Mouse (Mus musculus) myocyte (in vitro differentiated cells): ENCODE measurements around the gene Scarf1. TPM values are rescaled to one million over a fixed set of nuclear protein-coding genes. Genes with fewer than 3 reads are reported as not detected.
A peak's percentile ranks its signal among the peaks of the same experiment; 100 is the strongest.
"Not testable (repeated sequence)": the region's sequence is repeated elsewhere in the genome, so short reads cannot be mapped to it uniquely, and the experiment has no call there.

Experiments
- H3K27me3 ChIP-seq: one replicate; pipeline ENCODE4 v1.6.1; 2011; ENCODE audit not compliant: control insufficient read depth, insufficient read depth, insufficient read length
- H3K36me3 ChIP-seq: one replicate; pipeline ENCODE4 v1.6.1; 2011; ENCODE audit not compliant: control insufficient read depth, insufficient read depth
- H3K4me2 ChIP-seq: one replicate; pipeline ENCODE4 v1.6.1; 2011; ENCODE audit warnings: low read depth, control low read depth
- H3K4me3 ChIP-seq: one replicate; pipeline ENCODE4 v1.5.1; 2011; ENCODE audit warnings: mild to moderate bottlenecking, control low read depth, moderate library complexity
- H3K79me2 ChIP-seq: one replicate; pipeline ENCODE4 v1.6.1; 2011; ENCODE audit not compliant: control insufficient read depth, insufficient read depth
- H3ac ChIP-seq: one replicate; pipeline ENCODE4 v1.6.1; 2011; ENCODE audit not compliant: control insufficient read depth, insufficient read length
- CEBPB ChIP-seq: IDR thresholded peaks from 2 replicates; pipeline ENCODE4 v1.6.1; 2011; ENCODE audit warnings: mild to moderate bottlenecking, moderate library complexity; ENCODE audit not compliant: poor library complexity, insufficient read depth, severe bottlenecking
- E2F4 ChIP-seq: IDR thresholded peaks from one replicate; pipeline ENCODE4 v1.6.1; 2011; ENCODE audit warnings: mild to moderate bottlenecking, control low read depth, moderate library complexity; ENCODE audit not compliant: insufficient read depth
- MAX ChIP-seq: IDR thresholded peaks from one replicate; pipeline ENCODE4 v1.6.1; 2011; ENCODE audit warnings: low read depth, mild to moderate bottlenecking, control low read depth
- MYOD1 ChIP-seq, 3 experiments: IDR thresholded peaks; one replicate each; pipeline ENCODE4 v1.6.1; 2011; ENCODE audit warnings: control low read depth in 2 of 3, low read depth in 2 of 3, mild to moderate bottlenecking in 2 of 3, moderate library complexity in 1 of 3; ENCODE audit not compliant: insufficient read length in 2 of 3, control insufficient read depth in 1 of 3
- MYOG ChIP-seq, 3 experiments: IDR thresholded peaks; one replicate each; pipeline ENCODE4 v1.6.1; 2011; ENCODE audit warnings: control low read depth in 2 of 3, low read depth in 2 of 3, mild to moderate bottlenecking in 2 of 3; ENCODE audit not compliant: insufficient read length in 2 of 3, control insufficient read depth in 1 of 3, insufficient read depth in 1 of 3
- POLR2A ChIP-seq: IDR thresholded peaks from one replicate; pipeline ENCODE4 v1.6.1; 2011; ENCODE audit warnings: low read depth, mild to moderate bottlenecking, control low read depth, moderate library complexity; ENCODE audit not compliant: insufficient read length
- POLR2AphosphoS2 ChIP-seq: IDR thresholded peaks from one replicate; pipeline ENCODE4 v1.6.1; 2011; ENCODE audit warnings: low read depth, control low read depth; ENCODE audit not compliant: insufficient read length
- REST ChIP-seq: IDR thresholded peaks from one replicate; pipeline ENCODE4 v1.6.1; 2011; ENCODE audit warnings: mild to moderate bottlenecking, control low read depth, moderate library complexity; ENCODE audit not compliant: insufficient read depth, insufficient read length
- SRF ChIP-seq: IDR thresholded peaks from one replicate; pipeline ENCODE4 v1.6.1; 2011; ENCODE audit warnings: low read depth; ENCODE audit not compliant: control insufficient read depth, insufficient read length
- TCF12 ChIP-seq: IDR thresholded peaks from one replicate; pipeline ENCODE4 v1.6.1; 2011; ENCODE audit warnings: mild to moderate bottlenecking, control low read depth; ENCODE audit not compliant: poor library complexity, insufficient read depth, severe bottlenecking
- TCF3 ChIP-seq: IDR thresholded peaks from one replicate; pipeline ENCODE4 v1.6.1; 2011; ENCODE audit warnings: low read depth, control low read depth; ENCODE audit not compliant: insufficient read length
- USF1 ChIP-seq: IDR thresholded peaks from one replicate; pipeline ENCODE4 v1.6.1; 2011; ENCODE audit warnings: low read depth, mild to moderate bottlenecking, control low read depth, moderate library complexity
- polyA plus RNA-seq: library from polyadenylated mRNA; unstranded; fragments of >200 nt; fragmentation: generic; extraction: Trizol; gene quantifications from one replicate; pipeline ENCODE4 v1.2.1, GENCODE M21; 2012; ENCODE audit warnings: missing spikeins

The Scarf1 gene
- polyA plus RNA-seq, 1 experiment: 0.06 TPM

GRCm38 (mm10) chr11:75552906-75553482 lies 39.7 kb downstream of the Scarf1 start:
- H3K79me2 ChIP-seq: no peaks in the 10 kb centered on the region

DNA sequence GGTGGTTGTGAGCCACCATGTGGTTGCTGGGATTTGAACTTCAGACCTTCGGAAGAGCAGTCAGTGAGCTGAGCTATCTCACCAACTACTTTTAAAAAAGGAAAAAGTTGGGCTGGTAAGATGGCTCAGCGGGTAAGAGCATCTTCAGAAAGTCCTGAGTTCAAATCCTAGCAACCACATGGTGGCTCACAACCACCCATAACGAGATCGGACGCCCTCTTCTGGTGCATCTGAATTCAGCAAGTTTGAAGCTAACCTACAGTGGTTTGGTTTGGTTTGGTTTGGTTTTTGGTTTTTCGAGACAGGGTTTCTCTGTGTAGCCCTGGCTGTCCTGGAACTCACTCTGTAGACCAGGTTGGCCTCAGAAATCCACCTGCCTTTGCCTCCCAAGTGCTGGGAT lies 42.7 kb downstream of the Scarf1 start:
- not testable (repeated sequence) for H3K36me3 ChIP-seq, H3K4me3 ChIP-seq, H3ac ChIP-seq, H3K4me2 ChIP-seq, H3K27me3 ChIP-seq, H3K79me2 ChIP-seq

More at GRCm38 (mm10) chr11:75552906-75553482, 39.7 kb downstream of the Scarf1 start:
- peak overlapping the region; percentile 55 for H3K4me2 ChIP-seq
- no peaks in the 10 kb centered on the region for H3K27me3 ChIP-seq
- H3K4me3 ChIP-seq: no peak overlapping the region
- no peak overlapping the region for H3ac ChIP-seq
- no peak for TF ChIP-seq POLR2AphosphoS2
- peak in 1 of 3 experiments; percentile 21 for TF ChIP-seq MYOD1 (IDR thresholded peaks at IDR 0.05; ENCODE audit: control insufficient read depth in 1 of 3, insufficient read length in 2 of 3, low read depth in 2 of 3)
- no peak for TF ChIP-seq CEBPB
- no peak for TF ChIP-seq SRF
- H3K36me3 ChIP-seq: no peaks in the 10 kb centered on the region

DNA sequence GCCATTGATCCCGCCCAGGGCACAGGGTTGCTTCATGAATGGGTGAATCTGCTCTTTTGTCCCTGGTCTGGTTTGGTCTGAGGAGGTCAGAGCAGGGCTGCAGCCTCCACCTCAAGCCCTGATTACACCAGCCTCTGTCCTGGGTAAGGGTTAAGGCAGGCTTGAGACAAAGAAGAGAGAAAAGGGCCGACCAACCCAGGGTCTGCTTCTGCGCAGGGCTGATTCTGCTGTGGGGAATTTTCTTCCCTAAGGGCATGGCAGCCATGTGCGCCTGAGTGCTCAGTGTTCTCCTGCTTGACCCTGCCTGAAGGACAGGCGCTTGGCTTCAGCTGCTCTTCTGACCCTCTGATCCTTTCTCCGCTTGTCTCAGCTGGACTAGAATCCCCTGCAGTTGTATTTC lies 43.8 kb downstream of the Scarf1 start:
- TF ChIP-seq MAX: no peak
- TF ChIP-seq POLR2A: no peak
- Histone ChIP-seq H3K4me3 (no peak overlapping the region), H3ac (no peak overlapping the region), H3K36me3 (no peaks in the 10 kb centered on the region), H3K4me2 (no peak overlapping the region), H3K79me2 (no peaks in the 10 kb centered on the region), H3K27me3 (no peaks in the 10 kb centered on the region)

DNA sequence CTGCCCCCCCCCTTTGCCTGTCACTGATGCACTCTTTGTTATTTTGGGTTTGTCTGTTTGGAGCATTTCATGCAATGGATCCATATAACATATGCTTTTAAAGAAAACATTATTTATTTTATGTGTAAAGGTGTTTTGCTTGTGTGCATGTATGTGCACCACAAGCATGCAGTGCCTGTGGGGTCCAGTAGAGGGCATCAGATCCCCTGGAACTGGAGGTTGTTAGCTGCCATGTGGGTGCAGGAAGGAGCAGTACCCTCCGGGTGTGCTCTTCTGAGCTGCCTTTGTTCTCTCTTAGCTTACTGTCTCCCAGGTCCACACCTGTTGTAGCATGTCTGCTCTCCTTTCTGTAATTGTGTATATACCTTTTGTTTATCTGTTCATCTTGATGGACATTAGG lies 44.8 kb downstream of the Scarf1 start:
- no peak overlapping the region for H3ac ChIP-seq
- no peak overlapping the region for H3K4me2 ChIP-seq

GRCm38 (mm10) chr11:75559870-75560504 lies 46.6 kb downstream of the Scarf1 start:
- Histone ChIP-seq H3K36me3 (no peaks in the 10 kb centered on the region), H3K4me2 (no peak overlapping the region), H3K27me3 (no peaks in the 10 kb centered on the region), H3K4me3 (no peak overlapping the region), H3K79me2 (no peaks in the 10 kb centered on the region), H3ac (no peak overlapping the region)
- no peak for TF ChIP-seq USF1
- TF ChIP-seq TCF12: no peak
- no peak for TF ChIP-seq REST
- no peak for TF ChIP-seq TCF3
- no peak for TF ChIP-seq POLR2AphosphoS2
- TF ChIP-seq MYOG (IDR thresholded peaks at IDR 0.05; ENCODE audit: control insufficient read depth in 1 of 3, insufficient read depth in 1 of 3, insufficient read length in 2 of 3, low read depth in 2 of 3): no peak
- TF ChIP-seq CEBPB: no peak
- TF ChIP-seq POLR2A: no peak
- no peak for TF ChIP-seq MAX
- TF ChIP-seq MYOD1 (IDR thresholded peaks at IDR 0.05; ENCODE audit: control insufficient read depth in 1 of 3, insufficient read length in 2 of 3, low read depth in 2 of 3): no peak
- TF ChIP-seq SRF: no peak
- TF ChIP-seq E2F4: no peak

More for the DNA sequence above, 44.8 kb downstream of the Scarf1 start:
- no peak overlapping the region for H3K4me3 ChIP-seq
- no peak for TF ChIP-seq USF1
- no peak for TF ChIP-seq REST
- TF ChIP-seq TCF3: no peak
- no peak for TF ChIP-seq MYOG (IDR thresholded peaks at IDR 0.05; ENCODE audit: control insufficient read depth in 1 of 3, insufficient read depth in 1 of 3, insufficient read length in 2 of 3, low read depth in 2 of 3)
- TF ChIP-seq POLR2A: no peak
- TF ChIP-seq SRF: no peak
- no peak for TF ChIP-seq POLR2AphosphoS2
- no peak for TF ChIP-seq TCF12
- TF ChIP-seq CEBPB: no peak
- no peak for TF ChIP-seq E2F4
- TF ChIP-seq MYOD1 (IDR thresholded peaks at IDR 0.05; ENCODE audit: control insufficient read depth in 1 of 3, insufficient read length in 2 of 3, low read depth in 2 of 3): no peak
- H3K36me3 ChIP-seq: no peaks in the 10 kb centered on the region
- no peaks in the 10 kb centered on the region for H3K79me2 ChIP-seq
- no peaks in the 10 kb centered on the region for H3K27me3 ChIP-seq
